Mouse (Mus musculus) cerebellum, adult 9-11 months (tissue): ENCODE measurements at regions not wholly inside any gene's neighbourhood (a gene's known extent, or its start where the extent isn't known, plus 50 kb on each side); places are given as distances from the start of the nearest gene placed in this dataset.
A peak's percentile ranks its signal among the peaks of the same experiment; 100 is the strongest.

Experiments used
- DNase-seq: peaks from one replicate; pipeline ENCODE4 v3.0.0; 2022

DNA sequence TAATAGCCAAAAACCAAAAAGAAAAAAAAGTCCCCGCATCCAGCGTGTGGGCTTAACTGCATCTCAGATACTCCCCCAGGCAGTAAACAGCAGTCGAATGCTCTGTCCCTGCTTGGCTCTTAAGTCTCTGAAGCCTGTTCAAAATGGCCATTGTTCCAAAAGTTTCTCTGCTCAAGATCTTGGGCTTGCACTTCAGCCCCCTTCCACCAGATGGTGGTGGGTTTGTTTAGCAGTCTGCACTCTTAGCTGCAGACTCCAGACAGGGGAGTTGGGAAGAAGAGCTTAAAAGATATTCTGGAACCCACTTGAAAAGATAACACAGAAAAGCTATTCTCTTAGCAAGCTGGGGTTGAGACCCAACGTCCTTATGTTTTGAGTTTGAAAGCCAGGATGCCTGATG lies 496.4 kb downstream of the Nedd1 start:
- DNase-seq: no peak

DNA sequence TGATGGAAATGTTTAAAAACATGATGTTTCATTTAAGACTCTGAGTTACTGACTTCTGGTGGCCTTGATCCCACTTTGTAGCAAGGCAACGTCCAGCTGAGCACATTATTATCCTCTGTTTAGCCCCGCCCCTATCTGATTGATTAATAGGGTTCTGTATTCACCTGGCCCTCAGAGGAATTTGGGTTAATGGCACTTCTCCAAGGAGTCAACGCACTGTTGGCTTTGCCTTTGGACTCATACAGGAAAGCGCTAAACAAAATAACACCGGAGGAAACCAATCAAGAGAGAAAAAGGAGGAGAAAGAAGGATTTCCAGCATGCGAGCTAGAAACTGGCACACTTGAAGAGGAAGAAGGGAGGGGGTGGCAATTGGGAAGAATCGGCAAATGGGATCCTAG lies 497.1 kb downstream of the Nedd1 start:
- no peak for DNase-seq

DNA sequence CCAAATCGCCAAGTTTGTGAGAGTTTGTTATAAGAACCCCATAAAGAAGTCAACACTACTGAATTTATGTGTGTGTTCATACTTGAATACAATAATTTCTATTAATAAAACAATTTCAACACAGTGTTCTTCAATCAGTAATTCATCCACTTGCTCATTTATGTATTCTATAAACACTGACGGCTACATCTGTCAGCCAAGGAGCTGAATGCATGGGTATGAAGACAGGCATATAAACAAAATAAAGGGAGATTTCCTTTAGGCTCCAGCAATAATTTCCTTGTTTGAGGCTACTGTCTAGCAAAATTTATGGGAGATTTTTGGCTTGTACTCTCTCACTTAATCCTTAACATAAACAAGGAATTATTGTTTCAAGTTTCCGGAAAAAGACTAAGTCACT lies 502.9 kb downstream of the Nedd1 start:
- DNase-seq: no peak

DNA sequence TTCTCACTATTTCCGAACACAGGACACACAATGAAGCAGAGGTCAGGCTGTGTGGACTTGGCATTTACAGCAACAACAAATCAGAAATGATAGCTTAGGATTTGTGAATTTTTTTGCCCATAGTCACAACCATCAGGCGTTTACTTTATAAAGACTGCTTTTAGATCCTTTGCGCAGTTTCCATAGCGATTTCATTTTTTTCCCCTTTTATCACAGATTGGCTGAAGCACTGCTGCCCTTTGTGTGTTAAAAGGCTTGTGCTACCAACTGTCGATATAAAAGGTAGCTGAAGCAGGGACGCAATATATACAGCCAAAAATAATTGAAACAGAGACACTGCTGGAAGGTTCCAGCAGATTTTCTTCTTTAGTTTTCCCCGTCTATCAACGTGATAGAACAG lies 551.4 kb downstream of the Nedd1 start:
- no peak for DNase-seq

DNA sequence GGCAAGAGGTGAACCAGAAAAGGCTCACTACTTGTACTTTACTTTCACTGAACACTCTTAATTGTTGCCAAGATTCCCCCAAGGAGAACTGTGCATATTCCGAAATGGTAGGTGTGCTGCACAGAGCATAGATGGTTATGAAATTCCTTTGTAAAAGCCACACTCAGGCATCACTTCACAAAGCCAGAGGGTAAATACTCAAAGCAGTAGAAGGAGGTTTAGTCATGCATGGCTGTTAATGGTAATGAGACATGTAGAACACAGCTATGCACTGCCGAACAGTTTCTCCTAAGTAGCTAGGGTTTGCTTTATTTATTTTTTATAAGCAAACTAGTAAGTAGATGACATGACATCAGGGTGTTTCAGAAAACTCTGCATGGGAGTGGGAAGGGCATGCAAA lies 556.2 kb downstream of the Nedd1 start:
- DNase-seq: no peak

DNA sequence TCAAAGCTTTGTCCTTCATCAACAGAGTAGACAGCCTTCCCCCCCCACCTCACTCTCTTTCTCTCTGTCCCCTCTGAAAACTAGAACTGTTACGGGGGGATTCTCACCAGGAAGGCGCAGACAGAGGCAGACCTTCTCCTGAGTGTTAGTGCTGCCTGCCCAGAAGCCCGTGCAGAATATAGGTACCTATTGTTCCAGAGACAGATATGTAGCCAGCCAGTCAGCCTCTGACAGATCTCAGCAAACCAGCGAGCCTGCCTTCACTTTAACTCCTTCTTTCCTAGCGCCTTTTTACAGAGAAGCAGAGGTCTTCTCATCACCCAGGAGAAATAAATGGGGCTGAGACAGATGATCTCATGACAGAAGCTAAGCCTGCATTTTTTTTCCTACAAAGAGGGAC lies 557.2 kb downstream of the Nedd1 start:
- no peak for DNase-seq

DNA sequence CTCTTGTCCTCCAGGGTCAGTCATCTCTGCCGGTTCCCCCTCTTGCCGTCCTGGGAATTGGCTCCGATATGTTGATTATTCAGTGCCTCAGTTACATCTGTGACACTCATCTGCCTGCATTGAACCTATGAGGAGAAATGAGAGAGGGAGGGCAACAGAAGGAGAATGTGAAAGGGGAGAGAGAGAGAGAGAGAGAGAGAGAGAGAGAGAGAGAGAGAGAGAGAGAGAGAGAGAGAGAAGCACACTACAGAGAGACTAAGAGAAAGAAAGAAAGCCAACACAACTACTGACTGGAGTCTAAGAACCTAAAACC lies 557.6 kb downstream of the Nedd1 start:
- no peak for DNase-seq

DNA sequence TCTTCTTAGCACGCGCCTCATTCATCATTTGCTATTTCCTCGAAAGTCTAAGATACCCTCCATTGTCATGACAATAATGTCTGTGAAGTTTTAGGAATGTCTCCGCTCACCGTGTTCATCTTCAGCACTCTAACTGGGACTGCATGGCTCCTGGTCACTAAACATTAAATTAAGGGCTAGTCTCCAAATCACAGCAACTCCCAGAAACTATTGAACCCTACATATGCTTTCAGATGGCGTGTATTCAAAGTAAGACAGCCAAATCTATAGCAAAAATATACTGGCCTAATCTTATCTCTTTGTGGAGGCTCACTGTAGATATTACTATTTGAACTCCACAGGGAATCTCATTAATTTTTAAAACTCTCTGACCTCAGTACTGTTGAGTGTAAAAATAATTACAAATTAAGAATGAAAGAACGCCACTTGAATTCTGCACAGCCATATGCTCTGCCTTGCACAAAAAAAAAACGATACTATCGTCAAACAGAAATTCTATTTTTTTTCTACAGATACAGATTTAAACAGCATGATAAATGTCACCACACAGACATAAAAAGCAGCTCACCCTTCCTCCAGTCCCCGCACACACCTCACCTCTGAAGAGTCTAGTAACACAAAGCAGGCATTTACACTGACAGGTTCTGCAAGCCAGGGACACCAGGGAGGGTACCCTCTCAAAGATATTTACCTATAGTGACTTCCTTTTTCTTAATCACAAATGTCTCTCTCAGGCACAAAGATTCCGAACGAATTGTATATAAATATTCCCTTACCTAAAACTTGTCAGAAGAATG lies 558.2 kb downstream of the Nedd1 start:
- no peak for DNase-seq

DNA sequence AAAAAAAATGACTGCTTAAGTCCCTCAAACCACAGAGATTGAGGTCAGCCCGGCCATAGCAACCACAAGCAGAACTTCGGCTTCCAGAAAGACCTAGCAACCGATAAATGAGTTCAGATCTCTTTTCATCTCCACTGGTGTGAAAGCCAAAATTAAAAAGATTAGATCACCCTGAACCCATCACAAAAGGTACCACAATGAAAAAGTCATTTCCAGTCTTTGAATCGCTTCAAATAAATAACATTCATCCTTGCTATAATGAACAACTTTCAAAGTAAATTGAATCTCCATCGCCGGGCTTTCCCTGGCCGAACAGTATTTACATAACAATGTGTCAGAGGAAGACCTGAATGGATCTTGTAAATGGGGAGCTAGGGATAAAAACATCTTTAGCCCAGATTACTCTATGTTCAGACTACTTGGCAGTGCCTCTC lies 559.1 kb downstream of the Nedd1 start:
- DNase-seq: no peak

DNA sequence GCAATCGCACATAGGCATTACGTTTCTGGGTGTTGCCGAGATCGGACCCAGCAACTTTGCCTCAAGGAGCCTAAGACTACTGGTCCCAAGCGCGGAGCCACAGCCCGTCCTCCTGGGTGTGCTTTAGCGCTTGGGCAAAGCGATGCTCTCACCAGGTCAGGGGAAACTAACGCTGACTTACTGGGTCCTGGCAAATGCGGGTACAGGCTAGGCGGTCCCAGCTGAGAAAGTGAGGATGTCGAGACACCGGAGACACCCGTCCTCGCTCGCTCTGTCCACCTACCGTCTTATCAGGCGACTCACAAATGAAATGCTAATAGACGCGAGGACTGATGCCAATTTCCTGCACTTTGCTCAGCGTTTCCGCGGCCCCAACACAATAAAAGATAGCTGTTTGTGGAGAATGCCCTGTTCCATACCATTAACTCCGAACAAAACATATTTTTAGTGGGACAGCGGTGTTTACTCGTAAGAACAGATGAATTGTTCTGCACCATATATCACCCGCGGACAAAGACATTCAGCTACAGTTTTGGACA lies 559.7 kb downstream of the Nedd1 start:
- peak; percentile 5 for DNase-seq

DNA sequence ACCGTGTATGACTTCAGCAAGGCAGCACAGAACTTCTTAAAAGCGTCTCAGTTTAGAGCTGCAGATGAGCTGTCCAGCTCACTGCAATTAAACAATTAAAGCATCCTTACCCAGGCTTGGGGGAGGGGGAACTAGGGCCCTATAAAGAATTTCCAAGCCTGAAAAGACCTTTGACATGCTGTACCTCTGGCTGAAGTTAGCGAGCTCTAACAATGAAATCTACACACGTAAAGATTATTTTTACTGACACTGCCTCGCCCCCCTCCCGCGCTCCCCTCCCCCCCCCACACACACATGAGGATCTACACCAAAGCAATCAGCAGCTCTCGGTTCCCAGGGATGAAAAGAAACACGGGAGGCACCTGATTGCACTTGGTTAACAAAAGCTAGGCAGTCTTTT lies 560.7 kb downstream of the Nedd1 start:
- DNase-seq: no peak

DNA sequence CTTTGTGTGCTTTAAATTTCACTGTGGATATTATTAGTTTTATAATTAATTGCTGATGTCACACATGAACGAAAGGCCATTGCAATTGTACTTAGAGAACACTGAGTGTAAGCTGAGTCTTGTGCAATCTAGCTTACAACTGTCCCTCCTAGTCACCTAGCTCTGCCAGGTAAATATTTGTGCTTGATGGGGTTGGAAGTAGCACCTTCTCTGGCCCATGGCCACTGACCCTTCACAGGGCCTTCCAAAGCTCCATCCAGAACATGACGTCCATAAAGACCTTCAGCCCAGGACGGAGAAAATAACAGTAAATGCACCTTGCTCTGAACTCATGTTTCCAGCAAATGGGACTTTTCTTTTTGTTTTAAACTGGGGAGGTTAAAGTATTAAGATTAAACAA lies 576.0 kb downstream of the Nedd1 start:
- no peak for DNase-seq

DNA sequence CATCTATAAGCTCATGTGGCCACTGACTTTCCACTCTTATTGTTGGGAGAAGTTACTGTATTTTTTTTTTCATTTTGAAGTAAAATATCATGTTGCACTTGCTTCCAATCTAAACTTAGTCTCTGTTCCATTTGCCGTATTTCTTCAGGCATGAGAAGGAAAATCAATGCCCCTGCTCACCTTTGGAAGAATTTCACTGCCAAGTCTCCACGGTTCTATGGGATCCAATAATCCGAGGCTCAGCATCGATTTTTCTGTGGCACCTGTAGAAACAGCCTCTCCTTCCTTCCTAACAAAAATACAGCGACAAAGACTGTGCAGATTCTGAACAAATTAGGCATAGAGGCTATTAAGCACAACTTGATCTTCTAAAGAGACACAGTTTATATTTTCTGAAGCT lies 586.7 kb downstream of the Nedd1 start:
- DNase-seq: no peak

DNA sequence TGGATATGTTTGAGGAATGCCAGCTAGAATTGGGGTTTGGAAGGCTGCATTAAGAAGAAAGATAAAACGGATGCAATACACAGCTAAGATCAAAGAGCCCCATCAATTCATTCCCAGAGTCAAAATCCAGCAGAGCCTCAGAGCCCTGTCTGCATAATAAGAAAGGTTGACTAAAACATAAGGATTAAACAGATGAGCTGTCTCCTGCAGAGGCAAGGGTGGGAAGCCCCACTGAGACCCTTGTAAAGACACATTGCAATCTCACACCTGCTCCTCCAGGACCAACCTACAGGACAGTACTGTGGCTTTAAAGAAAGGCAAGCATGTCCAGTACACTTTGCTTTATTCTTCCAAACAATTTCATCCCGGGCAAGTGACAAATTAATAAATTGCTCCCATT lies 609.4 kb downstream of the Nedd1 start:
- no peak for DNase-seq

DNA sequence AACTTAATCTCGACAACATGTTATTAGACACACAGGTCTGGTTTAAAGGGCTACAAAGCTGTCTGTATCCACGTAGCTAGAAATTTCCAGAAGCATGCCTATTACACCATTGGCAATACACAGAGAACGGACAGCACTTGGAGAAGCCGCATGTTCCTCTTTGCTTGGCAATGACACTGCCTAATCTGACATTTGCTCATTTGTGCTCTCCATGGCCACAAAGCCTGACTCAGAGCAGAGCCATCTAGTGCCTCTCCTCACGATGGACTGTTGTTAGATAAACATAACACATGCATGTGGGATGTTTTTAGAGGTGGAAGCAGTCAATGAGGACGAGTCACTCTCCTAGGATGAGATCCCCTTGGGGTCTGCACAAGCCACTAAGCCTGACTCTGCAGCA lies 615.9 kb downstream of the Nedd1 start:
- DNase-seq: no peak

DNA sequence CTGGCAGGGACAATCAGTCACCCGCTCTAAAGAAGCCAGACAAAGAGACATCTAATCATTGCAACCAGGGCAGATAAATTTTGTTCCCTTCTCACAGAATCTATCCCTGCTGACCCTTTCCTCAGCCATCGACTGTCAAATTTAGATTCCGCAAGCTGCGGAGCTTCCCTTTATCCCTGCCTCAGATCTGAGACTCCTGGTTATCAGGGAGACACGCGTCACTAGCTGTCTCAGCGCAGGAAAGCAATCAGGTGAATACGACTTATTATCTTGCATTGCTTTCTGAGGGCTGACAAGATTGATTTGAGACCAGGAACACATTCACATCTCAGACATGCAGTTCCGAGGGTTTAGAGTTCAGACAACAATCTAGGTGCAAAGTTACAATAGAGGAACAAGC lies 618.3 kb downstream of the Nedd1 start:
- no peak for DNase-seq

DNA sequence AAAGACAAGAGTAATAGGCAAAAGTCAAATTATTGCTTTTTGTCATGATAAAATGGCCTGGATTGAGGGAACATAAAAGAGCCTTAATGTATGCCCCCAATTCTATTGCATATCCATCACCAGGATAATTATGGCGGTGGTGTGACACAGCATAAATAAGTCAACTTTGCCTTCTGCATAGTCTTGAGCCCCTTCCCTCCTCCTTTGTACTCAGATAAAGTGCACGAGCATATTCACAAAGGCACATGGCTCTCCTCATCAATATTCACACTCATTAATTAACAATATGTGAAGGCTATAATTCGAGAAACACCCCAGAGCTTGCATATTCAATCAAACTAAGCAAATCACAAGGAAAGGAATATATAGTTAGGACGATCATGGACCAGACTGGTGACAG lies 619.5 kb downstream of the Nedd1 start:
- no peak for DNase-seq

DNA sequence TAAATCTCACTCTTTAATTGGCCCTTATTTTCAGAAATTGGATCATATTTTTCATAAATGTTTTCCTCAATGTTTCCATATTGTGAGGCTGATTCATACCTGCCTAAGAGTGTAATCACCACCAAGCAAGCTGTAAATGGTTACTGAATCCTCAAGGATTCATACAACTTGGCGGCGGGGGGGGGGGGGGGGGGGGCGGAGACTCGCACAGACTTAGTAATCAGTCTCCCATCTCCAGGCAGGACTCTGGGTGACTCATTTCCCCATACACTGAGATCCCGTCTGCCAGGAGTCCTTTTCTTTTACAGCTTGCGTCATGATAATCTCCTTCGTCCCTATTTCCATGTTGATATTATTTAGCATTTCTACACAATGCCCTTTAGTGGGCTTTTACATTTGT lies 624.7 kb downstream of the Nedd1 start:
- DNase-seq: no peak

DNA sequence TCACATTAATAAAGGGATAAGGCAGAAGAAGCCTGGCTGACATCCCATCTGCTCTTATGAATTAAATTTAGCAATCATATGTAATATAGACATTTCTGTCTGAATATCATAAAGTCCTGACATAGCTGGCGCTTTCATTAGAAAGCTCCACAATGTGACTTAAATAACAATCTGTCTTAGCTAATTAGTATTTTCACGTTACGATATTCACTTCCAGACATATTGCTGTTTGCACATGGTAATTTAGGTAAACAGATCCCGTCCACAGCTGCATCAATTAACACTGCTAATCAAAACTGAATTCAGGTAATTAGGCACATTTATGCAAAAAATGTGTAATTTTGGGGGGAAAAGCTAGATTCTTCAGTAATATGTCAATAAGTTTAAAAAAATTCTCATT lies 625.1 kb downstream of the Nedd1 start:
- DNase-seq: no peak

DNA sequence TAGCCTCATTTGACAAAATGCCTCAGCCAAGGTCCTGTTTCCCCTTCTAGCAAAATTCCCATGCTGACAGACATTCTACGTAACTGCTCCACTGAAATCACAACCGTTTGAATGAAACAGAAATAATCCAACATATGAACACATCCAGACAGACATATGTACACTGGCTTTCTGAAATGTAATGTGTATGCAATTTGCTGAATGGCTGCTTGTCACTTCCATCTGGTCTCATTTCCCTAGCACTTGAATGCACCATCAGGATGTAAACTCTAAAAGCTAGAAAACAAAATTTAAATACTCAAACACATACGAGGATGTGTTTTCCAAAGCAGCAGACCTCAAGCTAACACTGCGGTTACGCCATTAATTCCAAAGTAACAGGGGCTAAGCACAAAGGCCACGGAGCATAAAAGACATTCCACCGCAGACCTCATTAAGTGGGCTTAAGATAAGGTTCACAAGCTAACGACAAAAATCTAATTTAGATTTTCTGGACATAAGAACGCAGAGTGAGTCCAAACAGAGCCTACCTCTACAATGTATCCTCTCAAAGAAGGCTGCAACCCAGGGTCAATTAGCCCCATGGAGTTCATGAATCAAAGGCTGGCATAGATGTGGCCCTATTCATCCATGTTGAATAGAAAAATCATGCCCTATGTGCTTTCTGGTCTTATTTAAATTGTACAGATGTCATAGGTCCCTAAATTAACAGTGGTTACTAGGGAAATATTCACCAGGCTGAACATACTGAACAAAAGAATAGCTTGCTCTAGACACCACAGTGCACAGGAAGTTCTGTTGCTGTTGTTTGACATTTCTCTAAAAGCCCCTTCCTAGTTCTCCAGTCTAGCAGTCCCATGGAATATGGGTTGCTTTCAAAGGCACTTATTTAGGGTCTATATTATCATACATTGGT lies 630.5 kb downstream of the Nedd1 start:
- no peak for DNase-seq

DNA sequence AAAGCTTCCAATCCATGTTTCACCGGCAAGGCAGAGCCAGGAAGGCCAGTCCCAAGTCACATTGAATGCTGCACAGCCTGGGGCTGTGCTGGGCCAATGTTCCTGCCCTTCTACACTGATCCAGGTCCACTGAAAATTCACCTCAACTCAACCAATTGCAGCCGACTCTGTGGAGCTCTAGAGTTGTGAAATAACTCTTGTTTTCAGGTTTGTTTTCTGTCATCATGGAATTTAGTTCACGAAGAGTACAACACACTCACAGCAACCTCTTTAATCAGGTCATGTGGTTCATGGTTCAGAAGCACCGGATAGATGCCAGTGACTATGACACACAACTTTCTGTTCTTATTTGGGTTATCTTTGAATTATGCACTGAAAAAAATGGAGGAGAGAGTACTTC lies 640.1 kb downstream of the Nedd1 start:
- DNase-seq: no peak

DNA sequence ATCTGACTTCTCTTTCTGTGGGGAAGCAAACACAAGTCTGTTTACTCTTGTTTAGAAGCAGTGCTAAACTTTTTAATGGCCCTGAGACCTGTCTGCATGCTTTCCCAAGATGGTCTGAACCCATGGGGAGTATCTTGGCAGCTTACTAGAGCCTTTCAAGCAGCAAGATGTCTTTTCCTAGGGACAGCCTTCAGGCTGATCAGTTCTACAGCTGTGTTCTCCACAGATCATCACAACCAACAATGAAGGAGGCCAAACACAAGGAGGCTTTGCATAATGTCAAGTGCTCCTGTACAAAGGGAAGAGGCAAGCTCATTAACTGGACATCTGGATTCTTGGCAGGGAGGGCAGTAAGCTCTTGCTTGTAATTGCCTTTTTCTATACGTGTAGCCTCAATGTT lies 641.0 kb downstream of the Nedd1 start:
- DNase-seq: no peak

DNA sequence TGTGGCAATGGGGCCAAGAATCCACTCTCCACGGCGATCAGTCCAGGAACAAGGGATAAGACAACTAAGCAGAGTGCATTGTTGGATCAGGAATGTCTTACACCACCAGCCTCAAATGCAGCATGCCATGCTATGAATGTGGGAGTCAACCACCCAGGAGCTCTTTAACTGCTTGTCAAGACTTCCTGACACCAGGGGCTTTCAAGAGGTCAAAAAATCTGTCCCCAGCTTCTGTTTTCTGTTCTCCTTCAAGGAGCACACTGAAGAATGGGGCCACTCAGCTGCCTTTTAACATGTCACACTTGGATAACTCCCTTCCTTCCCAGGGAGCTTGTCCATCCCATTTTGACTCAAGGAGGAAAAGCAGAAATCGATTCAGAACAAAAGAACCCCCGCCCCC lies 642.8 kb downstream of the Nedd1 start:
- DNase-seq: no peak

DNA sequence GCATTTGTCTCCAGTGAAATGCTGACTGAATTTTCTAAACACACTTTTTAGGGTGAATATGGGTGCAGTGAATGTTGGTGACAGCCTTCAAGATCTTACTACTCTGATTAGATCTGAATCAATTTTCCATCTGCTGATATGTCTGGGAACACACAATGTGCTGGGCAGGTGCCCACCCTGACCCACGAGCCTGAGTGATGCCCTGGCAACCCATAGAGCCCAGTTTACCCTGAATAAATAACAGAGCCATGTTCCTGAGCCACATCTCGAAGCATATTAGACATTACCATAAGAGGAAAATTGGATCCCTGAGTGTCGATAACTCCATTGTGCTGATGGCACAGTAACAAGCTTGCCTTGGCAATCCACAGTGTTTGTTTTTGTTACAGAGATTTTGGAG lies 644.9 kb downstream of the Nedd1 start:
- no peak for DNase-seq
